Mouse (Mus musculus) heart, embryonic 11.5 days (tissue): ENCODE results near the gene Ccr8. TPM values are rescaled to one million over a fixed set of nuclear protein-coding genes. Genes with fewer than 3 reads are reported as not detected.

Experiments
- ATAC-seq: fragments of 200-750 bp; cut with Nextera tagmentation; replicated peaks from 2 replicates; pipeline ENCODE4 v1.8.0; 2017; ENCODE audit warnings: moderate library complexity; ENCODE audit not compliant: insufficient number of reproducible peaks, low FRiP score, low TSS enrichment
- H3K27ac ChIP-seq: fragments of 300-500 bp; sonication (generic); 2 replicates; pipeline ENCODE4 v1.5.1; 2014; ENCODE audit warnings: mild to moderate bottlenecking, low read depth, low read length
- H3K27me3 ChIP-seq: fragments of 300-500 bp; sonication (generic); 2 replicates; pipeline ENCODE4 v1.6.1; 2014; ENCODE audit warnings: mild to moderate bottlenecking, low read length, mixed read lengths; ENCODE audit not compliant: control insufficient read depth, insufficient read depth
- H3K36me3 ChIP-seq: fragments of 300-500 bp; sonication (generic); 2 replicates; pipeline ENCODE4 v1.6.1; 2014; ENCODE audit warnings: mild to moderate bottlenecking, low read length, moderate library complexity, mixed read lengths; ENCODE audit not compliant: control insufficient read depth, insufficient read depth
- H3K4me1 ChIP-seq: fragments of 300-500 bp; sonication (generic); 2 replicates; pipeline ENCODE4 v1.6.1; 2014; ENCODE audit warnings: low read length; ENCODE audit not compliant: control insufficient read depth, insufficient read depth
- H3K4me2 ChIP-seq: fragments of 300-500 bp; sonication (generic); 2 replicates; pipeline ENCODE4 v1.6.1; 2014; ENCODE audit warnings: mild to moderate bottlenecking, moderate library complexity
- H3K4me3 ChIP-seq: fragments of 300-500 bp; sonication (generic); 2 replicates; pipeline ENCODE4 v1.5.1; 2014; ENCODE audit warnings: low read depth, low read length
- H3K9ac ChIP-seq: fragments of 300-500 bp; sonication (generic); 2 replicates; pipeline ENCODE4 v1.6.1; 2014; ENCODE audit warnings: mild to moderate bottlenecking, low read depth, low read length, moderate library complexity
- H3K9me3 ChIP-seq: fragments of 300-500 bp; sonication (generic); replicated peaks from 2 replicates; pipeline ENCODE4 v1.6.1; 2016; ENCODE audit warnings: low read length; ENCODE audit not compliant: control insufficient read depth
- WGBS: fragments of 180-500 bp; shearing (Covaris S2); extraction: QIAGEN DNeasy Blood & Tissue Kit; methylation state at CpG from one replicate; pipeline ENCODE4 v1.1.7; 2014; ENCODE audit not compliant: insufficient replicate concordance; 5-methylcytosine and 5-hydroxymethylcytosine counted together
- polyA plus RNA-seq: library from polyadenylated mRNA; unstranded; fragments of >200 nt; fragmentation: Nextera tagmentation; extraction: Ambion mirVana; gene quantifications from 2 replicates; pipeline ENCODE4 v1.2.1, GENCODE M21; 2014

Ccr8 gene
- polyA plus RNA-seq, 1 experiment from 2014 or later = not detected

DNA sequence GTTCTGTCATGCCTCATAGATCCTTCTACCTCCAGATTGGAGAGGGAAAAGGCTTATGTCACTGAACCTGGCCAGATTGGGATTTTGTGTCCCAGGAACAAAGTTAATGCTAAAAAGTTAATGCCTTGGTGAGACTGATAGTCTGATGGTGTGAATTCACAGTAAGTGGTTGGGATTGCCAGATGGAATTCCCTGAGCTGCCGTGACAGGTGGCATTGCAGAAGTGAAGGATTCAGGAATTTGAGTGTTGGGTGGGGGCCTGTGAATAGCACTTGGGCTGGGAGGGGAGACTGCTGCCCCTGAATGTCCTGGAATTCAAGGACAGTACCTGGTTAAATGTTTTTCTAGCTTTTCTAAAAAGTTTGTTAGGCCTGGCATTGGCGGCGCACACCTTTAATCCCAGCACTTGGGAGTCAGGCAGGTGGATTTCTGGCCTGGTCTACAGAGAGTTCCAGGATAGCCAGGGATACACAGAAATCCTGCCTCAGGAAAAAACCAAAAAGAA is 39.9 kb downstream of the Ccr8 start:
- ATAC-seq = no peak
- H3K27ac ChIP-seq = no peak overlapping the region
- no peak overlapping the region for H3K4me2 ChIP-seq
- H3K4me3 ChIP-seq = no peak overlapping the region
- H3K9ac ChIP-seq = no peak overlapping the region
- peaks cover 16% of the 10 kb centered on the region for H3K36me3 ChIP-seq
- peaks cover 14% of the 10 kb centered on the region for H3K4me1 ChIP-seq
- H3K27me3 ChIP-seq = no peaks in the 10 kb centered on the region
- 83% methylated on average over 3 of the region's 3 CpGs for WGBS
- no peaks in the 10 kb centered on the region for H3K9me3 ChIP-seq

DNA sequence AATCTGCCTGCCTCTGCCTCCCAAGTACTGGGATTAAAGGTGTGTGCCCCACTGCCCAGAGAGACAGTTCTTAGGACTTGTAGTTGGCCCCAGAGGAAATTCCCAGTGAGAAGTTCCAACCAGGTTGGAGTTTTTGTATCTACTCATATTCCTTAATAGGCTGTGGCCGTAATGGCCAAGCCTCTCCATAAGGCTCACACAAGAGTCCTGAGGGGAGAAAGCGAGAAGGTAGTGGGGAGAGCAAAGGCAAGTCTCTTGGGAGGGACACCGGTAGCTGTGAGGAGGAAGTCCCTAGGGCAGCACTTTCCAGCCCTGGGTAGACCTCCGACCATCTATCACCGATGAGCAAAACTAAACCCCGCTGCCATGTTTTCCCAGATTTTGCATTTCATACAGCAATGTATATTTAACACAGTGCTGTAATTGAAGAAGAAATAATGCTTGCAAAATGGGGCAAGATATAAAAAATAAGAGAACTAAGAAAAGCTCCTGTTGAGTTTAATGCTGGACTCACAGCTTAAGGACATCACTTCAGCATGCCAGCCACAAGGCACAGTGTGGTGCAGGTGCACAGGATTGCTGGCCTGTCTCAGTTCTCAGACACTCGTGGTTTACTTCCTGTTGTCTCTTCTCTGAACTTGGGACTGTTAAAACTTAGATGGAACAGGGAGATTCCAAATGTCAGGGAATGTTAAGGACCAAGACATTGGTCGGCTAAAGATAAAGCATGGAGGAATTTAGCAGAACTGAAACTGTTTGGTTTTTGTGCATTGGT is 41.3 kb downstream of the Ccr8 start:
- Histone ChIP-seq H3K27me3 (no peaks in the 10 kb centered on the region), H3K4me1 (peaks cover 14% of the 10 kb centered on the region), H3K4me3 (no peak overlapping the region), H3K9me3 (no peaks in the 10 kb centered on the region), H3K9ac (no peak overlapping the region), H3K27ac (no peak overlapping the region), H3K36me3 (peaks cover 16% of the 10 kb centered on the region), H3K4me2 (no peak overlapping the region)
- 34% methylated on average over 8 of the region's 8 CpGs for WGBS
- ATAC-seq = no peak

GRCm38 (mm10) chr9:120133755-120134475 is 42.0 kb downstream of the Ccr8 start:
- peaks cover 9% of the 10 kb centered on the region for H3K4me1 ChIP-seq
- 51% methylated on average over 6 of the region's 6 CpGs for WGBS
- no peak for ATAC-seq
- H3K36me3 ChIP-seq = peaks cover 13% of the 10 kb centered on the region
- H3K27ac ChIP-seq = no peak overlapping the region
- no peaks in the 10 kb centered on the region for H3K9me3 ChIP-seq
- no peak overlapping the region for H3K4me2 ChIP-seq
- H3K9ac ChIP-seq = no peak overlapping the region
- H3K27me3 ChIP-seq = no peaks in the 10 kb centered on the region
- no peak overlapping the region for H3K4me3 ChIP-seq

DNA sequence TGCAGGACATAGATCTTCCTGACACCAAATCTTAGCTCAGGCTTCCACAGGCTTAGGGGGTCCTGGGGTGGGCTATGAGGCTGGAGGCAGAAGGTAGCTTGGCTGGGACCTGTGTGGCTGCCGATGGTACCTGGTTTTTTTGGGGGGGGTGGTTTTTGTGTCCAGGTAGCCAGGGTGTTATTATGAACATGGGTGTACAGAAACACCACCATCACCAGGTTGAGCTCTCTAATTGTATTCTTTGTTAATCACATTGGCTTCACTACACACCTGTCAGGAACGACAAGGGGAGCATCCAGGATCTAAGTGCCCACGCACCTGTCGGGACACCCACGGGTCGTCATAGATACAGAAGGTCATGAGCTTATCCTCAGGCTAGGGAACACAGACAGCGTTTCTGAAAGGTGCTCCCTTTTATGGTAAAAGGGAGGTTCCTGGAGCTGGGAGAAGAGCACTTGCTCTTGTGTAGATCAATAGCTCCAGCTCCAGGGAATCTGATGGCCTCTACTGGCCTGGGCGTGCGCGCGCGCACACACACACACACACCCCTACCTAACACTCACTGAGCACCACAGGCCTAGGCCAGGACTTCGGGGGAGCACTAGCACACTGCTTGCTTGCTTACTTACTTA is 42.7 kb downstream of the Ccr8 start:
- Histone ChIP-seq H3K36me3 (peaks cover 11% of the 10 kb centered on the region), H3K4me2 (no peak overlapping the region), H3K4me1 (0 out of 2 replicates have a peak, but pooled peaks cover 2% of the 10 kb centered on the region), H3K9me3 (no peaks in the 10 kb centered on the region), H3K27me3 (no peaks in the 10 kb centered on the region), H3K9ac (no peak overlapping the region), H3K4me3 (no peak overlapping the region), H3K27ac (no peak overlapping the region)
- no peak for ATAC-seq
- WGBS = 82% methylated on average over 13 of the region's 13 CpGs

DNA sequence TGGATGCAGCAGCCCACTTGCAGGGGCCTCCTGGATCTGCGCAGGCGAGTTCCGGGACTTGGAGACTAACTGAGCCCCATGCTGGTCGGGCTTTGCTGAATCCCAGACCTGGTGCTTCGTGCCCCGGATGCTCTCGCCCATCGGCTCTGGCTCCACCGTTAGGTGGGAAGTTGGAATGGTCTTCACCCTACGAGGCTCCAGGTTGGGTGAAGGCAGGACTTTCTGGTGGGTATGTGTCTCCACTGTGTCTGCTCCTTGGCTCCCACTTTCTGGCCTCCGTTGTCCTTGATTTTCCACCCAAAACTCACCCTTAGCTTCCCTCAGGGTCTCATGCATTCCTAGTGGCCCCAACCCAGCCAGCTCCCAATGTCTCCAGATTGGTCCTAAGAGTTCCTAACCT is 43.5 kb downstream of the Ccr8 start:
- H3K4me1 ChIP-seq = no peaks in the 10 kb centered on the region
- no peak overlapping the region for H3K27ac ChIP-seq
- H3K27me3 ChIP-seq = no peaks in the 10 kb centered on the region
- H3K9ac ChIP-seq = no peak overlapping the region
- H3K4me3 ChIP-seq = no peak overlapping the region
- 87% methylated on average over 11 of the region's 11 CpGs for WGBS
- H3K9me3 ChIP-seq = no peaks in the 10 kb centered on the region
- H3K36me3 ChIP-seq = peaks cover 5% of the 10 kb centered on the region
- H3K4me2 ChIP-seq = no peak overlapping the region
- no peak for ATAC-seq

GRCm38 (mm10) chr9:120140652-120141051 is 48.7 kb downstream of the Ccr8 start:
- no peak overlapping the region; the same call in 1 of the 2 replicates for H3K4me2 ChIP-seq
- ATAC-seq = no peak
- H3K4me1 ChIP-seq = peaks cover 2% of the 10 kb centered on the region; the same call in 1 of the 2 replicates
- H3K9me3 ChIP-seq = no peaks in the 10 kb centered on the region
- WGBS = 17% methylated on average over 4 of the region's 4 CpGs
- no peaks in the 10 kb centered on the region for H3K36me3 ChIP-seq
- no peaks in the 10 kb centered on the region for H3K27me3 ChIP-seq
- no peak overlapping the region for H3K4me3 ChIP-seq
- no peak overlapping the region for H3K27ac ChIP-seq
- no peak overlapping the region for H3K9ac ChIP-seq

DNA sequence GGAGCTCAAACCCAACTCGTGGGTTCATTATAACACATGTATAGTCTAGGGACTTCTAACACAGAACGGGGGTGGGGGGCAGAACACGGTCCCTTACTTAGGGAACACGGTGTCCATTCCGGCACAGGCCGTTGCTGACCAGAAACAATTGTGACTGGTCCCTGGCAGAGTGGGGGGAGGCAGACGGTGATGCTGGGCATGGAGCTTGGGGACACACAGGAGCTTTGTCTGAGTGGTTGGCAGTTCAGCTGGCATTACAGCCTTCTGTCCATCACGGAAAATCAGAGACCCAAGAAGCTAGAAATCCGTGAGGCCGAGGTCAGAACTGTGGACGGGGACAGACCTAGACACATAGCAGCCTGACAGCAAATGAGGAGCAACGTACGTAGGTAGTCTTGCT is 52.6 kb downstream of the Ccr8 start:
- WGBS = 85% methylated on average over 13 of the region's 13 CpGs
- H3K36me3 ChIP-seq = no peaks in the 10 kb centered on the region
- H3K9me3 ChIP-seq = no peaks in the 10 kb centered on the region
- H3K4me3 ChIP-seq = no peak overlapping the region
- no peaks in the 10 kb centered on the region for H3K27me3 ChIP-seq
- H3K27ac ChIP-seq = no peak overlapping the region
- peaks cover 2% of the 10 kb centered on the region; the same call in 1 of the 2 replicates for H3K4me1 ChIP-seq
- ATAC-seq = no peak
- no peak overlapping the region for H3K9ac ChIP-seq
- no peak overlapping the region for H3K4me2 ChIP-seq
